Mouse (Mus musculus): ENCODE measurements around the gene Nfib.

DNA sequence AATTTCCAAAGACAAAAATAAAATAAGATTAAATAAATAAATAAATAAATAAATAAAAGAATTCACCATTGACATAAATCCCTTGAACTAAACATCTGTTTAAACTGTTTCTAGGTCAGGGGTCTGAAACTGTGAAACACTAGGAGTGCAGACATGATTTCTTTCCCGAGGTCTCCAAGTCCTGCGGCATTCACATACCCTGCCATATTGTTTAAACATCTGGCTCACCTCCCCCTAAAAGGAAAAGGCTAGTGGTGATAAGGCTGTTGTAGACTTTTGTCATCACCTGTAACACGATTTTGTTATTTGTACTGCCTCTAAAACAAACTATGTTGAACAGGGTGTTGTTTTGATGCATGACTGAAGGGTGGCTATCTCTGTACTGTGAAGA, 249.2 kb downstream of the Nfib start:
- TF ChIP-seq CTCF (IDR thresholded peaks at IDR 0.05; ENCODE audit: borderline replicate concordance, extremely low read depth, insufficient read depth, insufficient read length) = no peak
- TF ChIP-seq POLR2A (IDR thresholded peaks at IDR 0.05; ENCODE audit: borderline replicate concordance, extremely low read depth, insufficient read depth, insufficient read length, poor library complexity, severe bottlenecking) = no peak
